Mouse (Mus musculus) adrenal gland, postnatal 14 days (tissue): ENCODE measurements around the gene Glb1l. TPM values are rescaled to one million over a fixed set of nuclear protein-coding genes. Genes with fewer than 3 reads are reported as not detected.

Experiments
- DNase-seq: peaks from one replicate; pipeline ENCODE4 v3.0.0; 2021; ENCODE audit warnings: mixed read lengths
- total RNA-seq: library from RNA; stranded (reverse); gene quantifications from 2 replicates; pipeline ENCODE4 v1.2.3, GENCODE M21; 2021

Glb1l gene
- total RNA-seq, 1 experiment from 2014 or later, result 18.0 TPM

GRCm38 (mm10) chr1:75231224-75231623 is 20.6 kb upstream of the Glb1l start:
- DNase-seq, result no peak

- DNase-seq, result no peak
These were observed 19.9 kb upstream of the Glb1l start for GRCm38 (mm10) chr1:75230335-75230994.

- DNase-seq, result no peak
These were observed 18.5 kb upstream of the Glb1l start for GRCm38 (mm10) chr1:75229158-75229557.

- DNase-seq, result no peak
These were observed 17.0 kb upstream of the Glb1l start for GRCm38 (mm10) chr1:75227653-75228052.

GRCm38 (mm10) chr1:75226138-75226537 is 15.5 kb upstream of the Glb1l start:
- DNase-seq, result no peak

- DNase-seq, result no peak
These were observed 14.9 kb upstream of the Glb1l start for GRCm38 (mm10) chr1:75225473-75225872.

- DNase-seq, result no peak
These were observed 12.9 kb upstream of the Glb1l start for GRCm38 (mm10) chr1:75223532-75223931.

GRCm38 (mm10) chr1:75222926-75223325 is 12.3 kb upstream of the Glb1l start:
- no peak for DNase-seq

- DNase-seq, result no peak
These were observed 10.9 kb upstream of the Glb1l start for GRCm38 (mm10) chr1:75221538-75221937.

- DNase-seq, result peak; percentile 31
These were observed 8.9 kb upstream of the Glb1l start, which contains the start of gene Tuba4a for GRCm38 (mm10) chr1:75219531-75219930. Gene Tuba4a, minus strand, starts transcription at chr1:75219865.

GRCm38 (mm10) chr1:75219078-75219477 is 8.5 kb upstream of the Glb1l start:
- peak; percentile 91 for DNase-seq

GRCm38 (mm10) chr1:75218227-75219001 is 7.8 kb upstream of the Glb1l start:
- DNase-seq, result peak; percentile 58

- no peak for DNase-seq
These were observed 7.2 kb upstream of the Glb1l start for GRCm38 (mm10) chr1:75217893-75218226.

- DNase-seq, result no peak
These were observed 6.4 kb upstream of the Glb1l start for GRCm38 (mm10) chr1:75216797-75217585.

- no peak for DNase-seq
These were observed 5.2 kb upstream of the Glb1l start for GRCm38 (mm10) chr1:75215785-75216184.

- peak; percentile 57 for DNase-seq
These were observed 4.3 kb upstream of the Glb1l start for GRCm38 (mm10) chr1:75214886-75215285.

GRCm38 (mm10) chr1:75214442-75214841 is 3.8 kb upstream of the Glb1l start:
- no peak for DNase-seq

- no peak for DNase-seq
These were observed 2.5 kb upstream of the Glb1l start for GRCm38 (mm10) chr1:75213096-75213495.

- no peak for DNase-seq
These were observed 1.9 kb upstream of the Glb1l start for GRCm38 (mm10) chr1:75212542-75212941.

- no peak for DNase-seq
These were observed 612 bp upstream of the Glb1l start for GRCm38 (mm10) chr1:75211141-75211708.

GRCm38 (mm10) chr1:75208967-75209678 is 1.5 kb downstream of the Glb1l start:
- DNase-seq, result peak; percentile 72

GRCm38 (mm10) chr1:75201236-75201635 is 9.4 kb downstream of the Glb1l start:
- no peak for DNase-seq
